Mouse (Mus musculus) midbrain, embryonic 11.5 days (tissue): ENCODE results near the gene Gm21887. TPM values are rescaled to one million over a fixed set of nuclear protein-coding genes. Genes with fewer than 3 reads are reported as not detected.
"Not testable (repeated sequence)": the region's sequence is repeated elsewhere in the genome, so short reads cannot be mapped to it uniquely, and the experiment has no call there.

Source experiments
- ATAC-seq: fragments of 200-750 bp; cut with Nextera tagmentation; 2 replicates; pipeline ENCODE4 v1.8.0; 2017; ENCODE audit warnings: moderate TSS enrichment, moderate library complexity; ENCODE audit not compliant: low FRiP score
- DNase-seq: peaks from one replicate; pipeline ENCODE4 v3.0.0; 2015; ENCODE audit warnings: low spot score; ENCODE audit errors: missing footprints
- H3K27ac ChIP-seq: fragments of 300-500 bp; sonication (generic); 2 replicates; pipeline ENCODE4 v1.5.1; 2014; ENCODE audit warnings: low read depth, low read length
- H3K27me3 ChIP-seq: fragments of 300-500 bp; sonication (generic); 2 replicates; pipeline ENCODE4 v1.6.1; 2014; ENCODE audit warnings: mild to moderate bottlenecking, low read length, moderate library complexity, mixed read lengths; ENCODE audit not compliant: control insufficient read depth, insufficient read depth
- H3K36me3 ChIP-seq: fragments of 300-500 bp; sonication (generic); 2 replicates; pipeline ENCODE4 v1.6.1; 2014; ENCODE audit warnings: mild to moderate bottlenecking, low read length, moderate library complexity, mixed read lengths; ENCODE audit not compliant: control insufficient read depth, insufficient read depth
- H3K4me1 ChIP-seq: fragments of 300-500 bp; sonication (generic); 2 replicates; pipeline ENCODE4 v1.6.1; 2014; ENCODE audit warnings: low read length; ENCODE audit not compliant: control insufficient read depth, insufficient read depth
- H3K4me2 ChIP-seq: fragments of 300-500 bp; sonication (generic); 2 replicates; pipeline ENCODE4 v1.6.1; 2014; ENCODE audit warnings: mild to moderate bottlenecking, moderate library complexity
- H3K4me3 ChIP-seq: fragments of 300-500 bp; sonication (generic); 2 replicates; pipeline ENCODE4 v1.5.1; 2014; ENCODE audit warnings: low read depth, low read length
- H3K9ac ChIP-seq: fragments of 300-500 bp; sonication (generic); 2 replicates; pipeline ENCODE4 v1.6.1; 2014; ENCODE audit warnings: low read length
- H3K9me3 ChIP-seq: fragments of 300-500 bp; sonication (generic); 2 replicates; pipeline ENCODE4 v1.6.1; 2016; ENCODE audit warnings: low read length; ENCODE audit not compliant: control insufficient read depth
- WGBS: fragments of 180-500 bp; shearing (Covaris S2); extraction: QIAGEN DNeasy Blood & Tissue Kit; methylation state at CpG from one replicate; pipeline ENCODE4 v1.1.7; 2014; 5-methylcytosine and 5-hydroxymethylcytosine counted together
- polyA plus RNA-seq: library from polyadenylated mRNA; unstranded; fragments of >200 nt; fragmentation: Nextera tagmentation; extraction: Ambion mirVana; gene quantifications from 2 replicates; pipeline ENCODE4 v1.2.1, GENCODE M21; 2014

Gene Gm21887
- 177 and 189 TPM in 2 replicates for polyA plus RNA-seq

DNA sequence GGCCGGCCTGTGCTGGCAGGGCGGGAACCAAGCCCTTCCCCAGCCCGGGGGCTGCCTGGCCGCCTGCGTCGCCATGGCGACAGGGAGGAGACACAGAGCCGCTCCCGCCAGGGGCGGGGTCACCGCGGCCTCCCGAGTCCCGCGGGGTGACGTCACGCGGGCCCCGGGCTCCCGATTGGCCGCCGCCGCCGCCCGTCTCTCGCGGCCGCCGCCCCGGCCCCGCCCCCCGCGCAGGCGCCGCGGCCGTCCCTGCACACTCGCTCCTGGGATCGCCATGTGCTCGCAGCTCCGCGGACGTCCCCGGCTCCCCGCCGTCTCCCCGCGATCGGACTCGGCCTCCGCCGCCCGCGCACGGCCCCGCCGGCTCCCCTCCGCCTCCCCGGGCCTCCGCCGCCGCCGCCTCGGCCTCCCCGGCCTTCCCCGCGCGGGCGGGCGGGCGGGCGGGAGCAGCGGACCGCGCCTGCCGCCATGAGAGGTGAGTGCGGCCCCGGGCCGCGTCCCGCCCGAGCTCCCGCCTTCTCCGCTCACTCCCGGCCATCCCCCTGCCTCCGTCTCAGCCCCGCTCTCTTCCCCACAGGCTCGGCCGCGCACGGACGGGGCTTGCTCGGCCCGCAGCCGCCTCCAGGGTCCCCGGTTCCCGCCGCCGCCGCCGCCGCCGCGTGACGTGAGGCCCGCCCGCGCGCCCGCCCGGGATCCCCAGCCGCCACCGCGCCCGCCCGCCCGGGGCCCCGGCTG, at the start of gene Gm21887:
Gene Gm21887 (plus strand): TSS at position 644 of the 735 bp plus-strand sequence.
- peaks cover 25% of the 10 kb centered on the region for H3K9me3 ChIP-seq
- peaks cover 12% of the 10 kb centered on the region for H3K36me3 ChIP-seq
- 66% methylated on average over 116 of the region's 118 CpGs for WGBS
- H3K27ac ChIP-seq = peak within 1 kb of the TSS; percentile 48
- H3K4me2 ChIP-seq = peak within 1 kb of the TSS; percentile 34
- ATAC-seq = peak; percentile 86
- not testable (repeated sequence) for H3K27me3 ChIP-seq
- peak within 1 kb of the TSS; percentile 65 for H3K9ac ChIP-seq
- peak; percentile 99 for DNase-seq
- H3K4me3 ChIP-seq = peak within 1 kb of the TSS; percentile 45
- peaks cover 19% of the 10 kb centered on the region for H3K4me1 ChIP-seq

DNA sequence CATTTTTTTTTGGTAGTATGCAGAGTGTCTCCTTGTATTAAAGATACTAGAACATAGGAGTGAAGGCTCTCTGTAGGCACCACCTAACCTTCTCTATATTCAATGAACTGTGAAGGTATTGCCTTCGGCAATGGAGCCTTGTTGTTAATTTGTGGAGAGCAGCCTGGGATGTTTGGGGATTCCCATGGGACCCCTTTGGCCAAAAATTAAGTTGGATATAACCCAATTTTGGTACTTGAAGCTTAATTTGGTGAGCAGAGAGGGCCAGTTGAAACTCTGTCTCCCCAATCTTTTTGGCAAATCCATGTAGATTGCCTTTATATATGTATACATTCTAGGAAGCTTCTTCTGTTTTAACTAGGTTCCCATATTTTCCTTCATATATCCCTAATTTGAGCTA, 40.1 kb upstream of the Gm21887 start:
- peaks cover 20% of the 10 kb centered on the region; the same call in 1 of the 2 replicates for H3K36me3 ChIP-seq
- no peak overlapping the region for H3K4me2 ChIP-seq
- no peak overlapping the region for H3K27ac ChIP-seq
- H3K4me1 ChIP-seq = no peaks in the 10 kb centered on the region
- no peak for DNase-seq
- H3K27me3 ChIP-seq = 0 out of 2 replicates have a peak, but pooled peaks cover 2% of the 10 kb centered on the region
- peaks cover 18% of the 10 kb centered on the region; the same call in 1 of the 2 replicates for H3K9me3 ChIP-seq
- no peak overlapping the region for H3K9ac ChIP-seq
- WGBS = 93% methylated on average over 1 of the region's 1 CpGs
- ATAC-seq = no peak
- H3K4me3 ChIP-seq = no peak overlapping the region

DNA sequence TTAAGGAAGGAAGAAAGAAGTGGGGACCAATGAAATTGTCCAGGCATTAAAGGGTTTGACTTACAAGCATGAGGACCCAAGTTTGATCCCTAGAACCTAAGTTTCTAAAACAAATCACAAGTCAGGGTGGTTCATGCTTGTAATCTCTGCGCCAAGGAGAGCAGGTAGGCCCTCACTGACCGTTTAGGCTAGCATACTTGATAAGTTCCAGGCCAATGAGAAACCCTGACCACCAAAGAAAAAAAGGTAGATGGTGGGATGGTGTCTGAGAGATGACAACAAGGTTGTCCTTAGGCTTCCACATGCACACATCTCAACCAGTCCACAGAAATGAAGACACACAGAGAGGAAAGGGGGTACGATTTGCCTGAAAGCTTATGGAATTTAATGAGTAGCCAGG, 39.7 kb upstream of the Gm21887 start:
- H3K4me2 ChIP-seq, DNase-seq, H3K9ac ChIP-seq, H3K27ac ChIP-seq, H3K4me3 ChIP-seq, H3K4me1 ChIP-seq, H3K27me3 ChIP-seq: not testable (repeated sequence)
- 84% methylated on average over 3 of the region's 3 CpGs for WGBS
- Histone ChIP-seq H3K9me3 (peaks cover 18% of the 10 kb centered on the region; the same call in 1 of the 2 replicates), H3K36me3 (peaks cover 20% of the 10 kb centered on the region; the same call in 1 of the 2 replicates)
- ATAC-seq = peak; percentile 38

DNA sequence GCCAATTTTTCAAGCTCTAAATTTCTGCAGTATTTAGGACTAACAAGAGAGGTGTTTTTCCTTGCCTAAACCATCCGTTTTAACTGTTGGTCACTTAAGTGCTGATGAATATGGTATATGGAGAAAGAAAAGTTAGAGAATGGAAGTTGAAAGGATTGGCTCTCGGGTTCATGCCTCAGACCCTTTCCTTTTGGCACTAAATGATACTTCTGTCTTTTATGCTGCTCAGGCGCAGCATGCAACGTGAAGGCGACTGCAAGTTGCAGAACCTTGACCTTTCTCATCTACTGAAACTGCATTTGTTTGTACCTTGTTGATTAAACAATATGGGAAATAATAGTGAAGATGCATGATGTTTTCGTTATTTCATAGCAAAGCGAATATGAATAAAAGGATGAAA, 38.9 kb upstream of the Gm21887 start:
- H3K9me3 ChIP-seq = peaks cover 22% of the 10 kb centered on the region
- not testable (repeated sequence) for H3K4me2 ChIP-seq, H3K27me3 ChIP-seq, H3K9ac ChIP-seq, H3K4me3 ChIP-seq, H3K4me1 ChIP-seq, DNase-seq, H3K27ac ChIP-seq, ATAC-seq
- peaks cover 20% of the 10 kb centered on the region; the same call in 1 of the 2 replicates for H3K36me3 ChIP-seq
- WGBS = 89% methylated on average over 7 of the region's 7 CpGs

DNA sequence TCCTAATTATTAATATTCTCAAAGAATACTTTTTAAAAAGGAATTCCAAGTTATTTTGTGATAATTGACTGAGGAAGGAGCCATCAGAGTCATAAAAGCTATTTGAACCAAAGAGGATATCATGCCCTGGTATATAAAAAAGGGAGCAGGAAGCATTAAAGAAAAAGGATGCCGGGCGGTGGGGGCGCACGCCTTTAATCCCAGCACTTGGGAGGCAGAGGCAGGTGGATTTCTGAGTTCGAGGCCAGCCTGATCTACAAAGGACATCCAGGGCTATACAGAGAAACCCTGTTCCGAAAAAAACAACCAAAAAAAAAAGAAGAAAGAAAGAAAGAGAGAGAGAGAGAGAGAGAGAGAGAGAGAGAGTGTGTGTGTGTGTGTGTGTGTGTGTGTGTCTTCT, 37.9 kb upstream of the Gm21887 start:
- 87% methylated on average over 6 of the region's 6 CpGs for WGBS
- Histone ChIP-seq H3K36me3 (peaks cover 20% of the 10 kb centered on the region; the same call in 1 of the 2 replicates), H3K9me3 (peaks cover 22% of the 10 kb centered on the region)
- not testable (repeated sequence) for H3K4me3 ChIP-seq, H3K9ac ChIP-seq, H3K27me3 ChIP-seq, DNase-seq, H3K4me1 ChIP-seq, H3K27ac ChIP-seq, H3K4me2 ChIP-seq, ATAC-seq

DNA sequence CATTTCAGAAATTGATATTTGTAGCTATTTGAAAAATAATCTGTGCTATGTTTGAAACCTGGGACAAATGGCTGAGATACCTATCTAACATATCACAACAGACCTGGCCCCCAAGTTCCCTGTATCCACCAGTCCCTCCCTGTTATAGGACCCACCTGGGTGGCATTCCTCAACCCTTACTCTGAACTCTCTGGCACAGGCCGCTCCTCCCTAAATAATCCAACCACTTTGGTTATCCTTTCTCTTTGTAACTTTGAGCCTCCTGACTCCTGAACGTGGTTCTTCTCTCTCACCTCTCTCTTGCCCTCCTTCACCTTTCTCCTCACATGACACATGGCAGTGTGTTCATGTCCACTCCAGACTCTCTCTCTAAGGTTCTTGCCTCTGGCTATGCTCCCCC, 37.3 kb upstream of the Gm21887 start:
- H3K4me3 ChIP-seq, H3K4me1 ChIP-seq, H3K27me3 ChIP-seq, DNase-seq, H3K4me2 ChIP-seq, H3K9ac ChIP-seq, H3K27ac ChIP-seq: not testable (repeated sequence)
- WGBS = 79% methylated on average over 2 of the region's 2 CpGs
- peaks cover 20% of the 10 kb centered on the region; the same call in 1 of the 2 replicates for H3K36me3 ChIP-seq
- H3K9me3 ChIP-seq = peaks cover 22% of the 10 kb centered on the region
- ATAC-seq = peak; percentile 51

DNA sequence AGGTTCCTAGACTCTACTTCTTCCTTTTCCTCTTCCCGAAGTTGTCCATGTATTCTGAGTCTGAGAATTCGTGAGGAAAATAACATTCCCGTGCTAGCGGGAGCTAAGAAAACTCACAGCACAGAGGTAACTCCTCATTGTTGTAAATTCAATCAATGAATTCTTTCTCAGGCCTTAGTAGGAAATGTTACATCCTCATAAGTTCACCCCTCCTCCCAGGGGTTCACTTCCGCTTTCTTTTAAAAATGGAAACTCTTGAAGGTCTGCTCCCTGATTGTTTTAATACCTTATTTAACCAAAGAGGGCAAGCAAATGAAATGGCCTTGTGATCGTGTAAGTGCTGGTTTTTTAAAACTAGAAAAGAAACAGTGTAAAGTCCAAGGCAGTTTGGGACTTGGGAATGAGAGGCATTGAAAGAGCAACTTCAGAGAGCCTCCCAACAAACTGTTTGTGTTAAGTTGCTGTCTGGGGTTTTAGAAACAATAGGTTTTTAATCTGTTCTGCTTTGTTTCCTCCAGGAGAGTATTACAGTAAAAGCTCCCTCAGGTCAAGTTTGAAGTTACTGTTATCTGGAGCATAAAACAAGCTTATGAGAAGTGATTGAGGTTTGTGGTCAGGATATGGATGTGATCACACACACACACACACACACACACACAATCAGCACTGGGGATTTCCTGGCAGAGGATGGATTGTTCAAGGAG, 36.5 kb upstream of the Gm21887 start:
- not testable (repeated sequence) for ATAC-seq, H3K27ac ChIP-seq, H3K4me3 ChIP-seq, H3K4me1 ChIP-seq, H3K27me3 ChIP-seq, H3K9ac ChIP-seq, H3K4me2 ChIP-seq
- Histone ChIP-seq H3K36me3 (peaks cover 22% of the 10 kb centered on the region; the same call in 1 of the 2 replicates), H3K9me3 (peaks cover 22% of the 10 kb centered on the region)
- 79% methylated on average over 6 of the region's 6 CpGs for WGBS
- peak; percentile 85 for DNase-seq

DNA sequence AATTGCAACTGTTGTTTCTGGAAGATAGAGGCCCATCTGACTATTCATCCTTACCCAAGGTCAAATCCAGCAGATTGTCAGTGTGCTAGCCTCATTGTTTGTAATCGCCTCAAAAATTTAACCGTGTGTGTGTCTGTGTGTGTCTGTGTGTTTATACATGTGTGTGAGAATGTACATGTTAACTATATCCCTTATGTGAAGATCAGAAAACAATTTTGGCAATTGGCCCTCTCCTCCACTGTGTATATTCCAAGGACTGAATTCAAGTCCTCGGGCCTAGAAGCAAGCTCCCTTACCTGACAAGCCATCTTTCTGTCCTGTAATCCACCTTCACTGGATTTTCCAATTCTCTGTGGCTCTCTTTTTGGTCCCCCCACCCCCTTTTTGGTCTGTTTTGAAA, 35.7 kb upstream of the Gm21887 start:
- not testable (repeated sequence) for H3K4me1 ChIP-seq, DNase-seq, H3K27me3 ChIP-seq, ATAC-seq, H3K9ac ChIP-seq, H3K4me3 ChIP-seq, H3K27ac ChIP-seq, H3K4me2 ChIP-seq
- WGBS = 60% methylated on average over 3 of the region's 3 CpGs
- peaks cover 29% of the 10 kb centered on the region for H3K9me3 ChIP-seq
- peaks cover 29% of the 10 kb centered on the region; the same call in 1 of the 2 replicates for H3K36me3 ChIP-seq

DNA sequence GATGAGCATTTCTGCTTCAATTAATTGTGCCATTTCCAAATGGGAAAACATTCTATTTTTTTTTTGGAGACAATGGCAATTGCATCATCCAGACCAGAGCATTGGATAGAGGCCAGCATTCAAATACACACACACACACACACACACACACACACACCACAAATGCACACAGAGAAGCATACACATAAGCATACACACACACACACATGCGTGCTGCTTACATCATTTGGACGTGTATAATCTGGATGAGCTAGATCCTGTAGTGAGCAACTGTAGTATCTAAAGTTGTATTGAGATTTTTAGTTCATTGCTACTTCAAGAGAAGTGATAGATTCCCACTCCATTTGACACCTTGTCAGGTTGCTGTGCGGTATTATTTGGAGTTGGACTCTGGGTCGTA, 35.0 kb upstream of the Gm21887 start:
- H3K9ac ChIP-seq, H3K4me1 ChIP-seq, ATAC-seq, H3K27me3 ChIP-seq, H3K4me2 ChIP-seq, DNase-seq, H3K27ac ChIP-seq, H3K4me3 ChIP-seq: not testable (repeated sequence)
- peaks cover 29% of the 10 kb centered on the region; the same call in 1 of the 2 replicates for H3K36me3 ChIP-seq
- H3K9me3 ChIP-seq = peaks cover 29% of the 10 kb centered on the region
- 68% methylated on average over 4 of the region's 4 CpGs for WGBS
